12 mouse cellular contexts compared by ENCODE assay signal in genomic region chr9:110946548-110947044, GRCm38 (mm10). TPM values are rescaled to one million over a fixed set of nuclear protein-coding genes. Genes with fewer than 3 reads are reported as not detected.
DNase-seq lines count a peak whose midpoint lies in the region; ATAC-seq lines count a peak whose summit lies in the region.
"Had no signal": no experiment of that assay in that cellular context is flagged by ENCODE, and none has a peak within 500 bp of the region (broad histone marks: within the 10 kb centered on the region; RNA-seq: fewer than 3 reads in every experiment).

No protein-coding gene starts in this region.

- peak; percentile 28 for DNase-seq in adrenal gland, postnatal 10 days
- DNase-seq in adrenal gland, adult 8-10 months, result no peak
- no peak for DNase-seq in forebrain, embryonic 14.5 days (ENCODE audit: low spot score)
- DNase-seq in thymus, adult 18-20 months, result peak; percentile 22 to 52
- no peak for DNase-seq in urinary bladder, adult 18-20 months (ENCODE audit: low spot score in 2 of 2)
- DNase-seq in kidney, adult 11 months, result no peak

- peaks cover 20% of the 10 kb centered on the region for H3K4me1 ChIP-seq in midbrain, embryonic 12.5 days
- H3K4me1 ChIP-seq in midbrain, embryonic 16.5 days (ENCODE audit: control insufficient read depth, insufficient read depth, low read length), result no peaks in the 10 kb centered on the region
- 0 out of 2 replicates have a peak, but pooled peaks cover 6% of the 10 kb centered on the region for H3K4me1 ChIP-seq in forebrain, embryonic 14.5 days (ENCODE audit: control insufficient read depth, insufficient read depth, low read length)

- peaks cover 68% of the 10 kb centered on the region for H3K27me3 ChIP-seq in midbrain, embryonic 12.5 days
- H3K27me3 ChIP-seq in midbrain, embryonic 16.5 days (ENCODE audit: control insufficient read depth, insufficient read depth, low read depth, low read length), result peaks cover 2% of the 10 kb centered on the region; the same call in 1 of the 2 replicates
- H3K27me3 ChIP-seq in forebrain, embryonic 14.5 days (replicated peaks; ENCODE audit: control insufficient read depth, insufficient read depth, low read length), result peaks cover 16% of the 10 kb centered on the region; the same call in 1 of the 2 replicates

- H3K4me2 ChIP-seq in midbrain, embryonic 12.5 days (replicated peaks), result peak overlapping the region; percentile 35
- H3K4me2 ChIP-seq in midbrain, embryonic 16.5 days (ENCODE audit: low read length), result no peak overlapping the region
- peak overlapping the region; percentile 16; the same call in 1 of the 2 replicates for H3K4me2 ChIP-seq in forebrain, embryonic 14.5 days (ENCODE audit: low read length)

- no peak overlapping the region; the same call in 1 of the 2 replicates for H3K4me3 ChIP-seq in midbrain, embryonic 12.5 days
- H3K4me3 ChIP-seq in midbrain, embryonic 16.5 days (ENCODE audit: low read depth, low read length), result no peak overlapping the region
- no peak overlapping the region for H3K4me3 ChIP-seq in forebrain, embryonic 14.5 days (ENCODE audit: low read depth, low read length)

- WGBS in midbrain, embryonic 12.5 days, result 4% methylated on average over 20 of the region's 20 CpGs
- 7% methylated on average over 20 of the region's 20 CpGs for WGBS in midbrain, embryonic 16.5 days
- WGBS in forebrain, embryonic 14.5 days, result 8% methylated on average over 20 of the region's 20 CpGs

- no peaks in the 10 kb centered on the region for H3K9me3 ChIP-seq in midbrain, embryonic 12.5 days
- H3K9me3 ChIP-seq in midbrain, embryonic 16.5 days (replicated peaks; ENCODE audit: control insufficient read depth, low read length, poor library complexity, severe bottlenecking), result no peaks in the 10 kb centered on the region
- no peaks in the 10 kb centered on the region for H3K9me3 ChIP-seq in forebrain, embryonic 14.5 days (replicated peaks; ENCODE audit: control insufficient read depth, low read length)

- no peak for ATAC-seq in midbrain, embryonic 12.5 days (ENCODE audit: low FRiP score, low read depth)
- ATAC-seq in midbrain, embryonic 16.5 days, result no peak
- ATAC-seq in forebrain, embryonic 14.5 days, result no peak

- H3K27ac ChIP-seq in midbrain, embryonic 12.5 days (replicated peaks), result no peak overlapping the region
- H3K27ac ChIP-seq in midbrain, embryonic 16.5 days (ENCODE audit: low read length), result no peak overlapping the region
- H3K27ac ChIP-seq in forebrain, embryonic 14.5 days (ENCODE audit: low read depth, low read length), result no peak overlapping the region

- H3K9ac ChIP-seq in midbrain, embryonic 12.5 days (replicated peaks), result 0 out of 2 replicates have a peak overlapping the region, but pooled peaks have one; percentile 15
- H3K9ac ChIP-seq in midbrain, embryonic 16.5 days (ENCODE audit: low read depth, low read length), result no peak overlapping the region
- peak overlapping the region; percentile 17; the same call in 1 of the 2 replicates for H3K9ac ChIP-seq in forebrain, embryonic 14.5 days (ENCODE audit: low read length)

- no peaks in the 10 kb centered on the region for H3K36me3 ChIP-seq in midbrain, embryonic 12.5 days
- H3K36me3 ChIP-seq in midbrain, embryonic 16.5 days (ENCODE audit: control insufficient read depth, insufficient read depth, low read length), result no peaks in the 10 kb centered on the region
- no peaks in the 10 kb centered on the region for H3K36me3 ChIP-seq in forebrain, embryonic 14.5 days (ENCODE audit: control insufficient read depth, insufficient read depth, low read length)

RNA-seq across cellular contexts. Expression of gene Tdgf1, which starts 0.6 kb away (rescaled TPM):
- total RNA-seq in adrenal gland, postnatal 10 days (2021), result not detected
- total RNA-seq in adrenal gland, adult 8-10 months (2022), result under 1 TPM in 1 of 4 experiments, not detected in 3; 0.14 TPM
- not detected in 2 replicates for polyA plus RNA-seq in midbrain, embryonic 12.5 days (2016; fragmentation: Nextera tagmentation; extraction: Ambion mirVana)
- not detected in 2 replicates for polyA plus RNA-seq in midbrain, embryonic 16.5 days (2015; fragmentation: Nextera tagmentation; extraction: Ambion mirVana)
- not detected in 2 replicates for polyA plus RNA-seq in forebrain, embryonic 14.5 days (2014; fragmentation: Nextera tagmentation; extraction: Ambion mirVana)
- total RNA-seq: adrenal gland, adult 18-20 months had no signal
- polyA plus RNA-seq: intestine, embryonic 14.5 days; stomach, embryonic 16.5 days had no signal

RNA-seq across cellular contexts. Expression of gene Lrrc2, which starts 4.7 kb away (rescaled TPM):
- total RNA-seq in adrenal gland, postnatal 10 days (2021), result 1 to 10 TPM; 2.2 to 5.4 TPM
- 10 to 100 TPM; 13.0 to 17.1 (median 14.1) TPM for total RNA-seq in adrenal gland, adult 8-10 months (2022)
- polyA plus RNA-seq in midbrain, embryonic 12.5 days (2016; fragmentation: Nextera tagmentation; extraction: Ambion mirVana), result 0.35 TPM in 1 of 2 replicates, not detected in the other
- 0.29 and 1.2 TPM in 2 replicates for polyA plus RNA-seq in midbrain, embryonic 16.5 days (2015; fragmentation: Nextera tagmentation; extraction: Ambion mirVana)
- 0.33 and 0.37 TPM in 2 replicates for polyA plus RNA-seq in forebrain, embryonic 14.5 days (2014; fragmentation: Nextera tagmentation; extraction: Ambion mirVana)

RNA-seq across cellular contexts. Expression of gene Fam240a, which starts 29.9 kb away (rescaled TPM):
- not detected for total RNA-seq in adrenal gland, postnatal 10 days (2021)
- total RNA-seq in adrenal gland, adult 8-10 months (2022), result not detected
- polyA plus RNA-seq in midbrain, embryonic 12.5 days (2016; fragmentation: Nextera tagmentation; extraction: Ambion mirVana), result not detected in 2 replicates
- not detected in 2 replicates for polyA plus RNA-seq in midbrain, embryonic 16.5 days (2015; fragmentation: Nextera tagmentation; extraction: Ambion mirVana)
- polyA plus RNA-seq in forebrain, embryonic 14.5 days (2014; fragmentation: Nextera tagmentation; extraction: Ambion mirVana), result not detected in 2 replicates
- total RNA-seq: adrenal gland, adult 18-20 months; left cerebral cortex, postnatal 25 days had no signal
- polyA plus RNA-seq: intestine, embryonic 14.5 days; stomach, embryonic 16.5 days had no signal

RNA-seq across cellular contexts. Expression of gene Rtp3, which starts 43.8 kb away (rescaled TPM):
- 10 to 100 TPM in 1 of 2 experiments, 1 to 10 TPM in 1; 7.5 to 10.3 TPM for total RNA-seq in adrenal gland, postnatal 10 days (2021)
- total RNA-seq in adrenal gland, adult 8-10 months (2022), result 1 to 10 TPM; 2.5 to 4.6 (median 3.9) TPM
- not detected in 2 replicates for polyA plus RNA-seq in midbrain, embryonic 12.5 days (2016; fragmentation: Nextera tagmentation; extraction: Ambion mirVana)
- 0.20 TPM in 1 of 2 replicates, not detected in the other for polyA plus RNA-seq in midbrain, embryonic 16.5 days (2015; fragmentation: Nextera tagmentation; extraction: Ambion mirVana)
- polyA plus RNA-seq in forebrain, embryonic 14.5 days (2014; fragmentation: Nextera tagmentation; extraction: Ambion mirVana), result not detected in 2 replicates

Comparison
In these comparisons a context has a peak if more than half of its experiments do, and no peak if none do; other contexts are left out.
1. DNase-seq: peak in adrenal gland, postnatal 10 days (single experiment) and thymus, adult 18-20 months (2 of 2); none in adrenal gland, adult 8-10 months (single experiment), forebrain, embryonic 14.5 days (single experiment), urinary bladder, adult 18-20 months (0 of 2) and kidney, adult 11 months (single experiment).